Mouse (Mus musculus) cerebellum, adult 2 months (tissue): ENCODE measurements at regions not wholly inside any gene's neighbourhood (a gene's known extent, or its start where the extent isn't known, plus 50 kb on each side); places are given as distances from the start of the nearest gene placed in this dataset.

Source experiments
- CTCF ChIP-seq: fragments of 200-500 bp; IDR thresholded peaks from 2 replicates; pipeline ENCODE4 v1.5.1; 2011; ENCODE audit warnings: low read depth, mild to moderate bottlenecking, control low read depth, low read length, moderate library complexity, borderline replicate concordance; ENCODE audit not compliant: insufficient read depth
- POLR2A ChIP-seq: fragments of 200-500 bp; IDR thresholded peaks from 2 replicates; pipeline ENCODE4 v1.6.1; 2011; ENCODE audit warnings: low read length, control low read depth, borderline replicate concordance; ENCODE audit not compliant: insufficient read depth

DNA sequence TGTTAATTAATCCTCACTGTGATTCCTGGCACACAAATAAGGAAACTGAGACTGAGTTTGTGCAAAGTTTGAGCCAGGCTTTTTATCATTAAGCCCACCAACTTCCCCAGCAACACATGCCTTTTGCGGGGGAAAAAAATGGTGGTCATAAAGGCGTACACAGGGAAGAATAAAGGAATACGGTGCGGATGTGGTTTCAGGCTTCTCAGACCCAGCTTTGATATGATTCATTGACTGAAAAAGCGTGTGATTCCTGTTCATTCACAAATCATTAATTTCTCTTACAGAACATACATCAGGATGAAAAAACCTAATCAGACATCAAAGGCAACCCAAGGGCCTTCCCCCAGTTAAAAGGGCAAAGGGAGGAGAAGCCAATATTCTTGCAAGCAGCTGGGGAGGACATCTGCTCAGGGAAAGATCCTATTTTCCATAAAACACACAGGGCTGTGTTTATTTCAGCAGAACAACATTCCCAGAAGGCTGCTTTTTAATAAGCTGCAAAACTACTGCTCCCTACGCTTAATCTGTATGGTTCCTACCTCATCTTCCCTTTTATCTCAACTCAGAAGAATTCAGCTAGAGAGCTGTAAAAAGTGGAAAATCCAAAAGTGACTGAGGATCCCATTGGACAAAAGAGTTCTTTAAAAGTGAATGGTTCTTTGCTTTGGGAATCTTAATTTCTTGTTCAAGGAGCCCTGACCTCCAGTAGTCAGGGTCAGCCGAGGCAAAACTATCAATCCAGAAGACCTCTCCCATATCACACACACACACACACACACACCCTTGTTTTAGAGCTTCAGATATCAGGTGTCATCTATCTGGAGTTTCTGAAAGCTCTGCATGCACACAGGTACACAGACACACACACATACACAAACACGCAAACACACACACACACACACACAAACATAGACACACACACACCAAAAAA lies 182.3 kb downstream of the Atp6ap1l start:
- TF ChIP-seq POLR2A (no peak), CTCF (no peak)
